Mouse (Mus musculus) splenic B cell, adult 2 months (primary cell): ENCODE results near the gene Tbc1d10c.
"Not testable (repeated sequence)": the region's sequence is repeated elsewhere in the genome, so short reads cannot be mapped to it uniquely, and the experiment has no call there.

Source experiments
- DNase-seq: peaks from one replicate; pipeline ENCODE4 v3.0.0-alpha.2; 2011; ENCODE audit warnings: low read depth, low spot score
- H3K27me3 ChIP-seq: 2 replicates; pipeline ENCODE4 v1.6.1; 2012; ENCODE audit warnings: mild to moderate bottlenecking, low read length, moderate library complexity, mixed read lengths; ENCODE audit not compliant: control insufficient read depth, poor library complexity, insufficient read depth, severe bottlenecking
- H3K36me3 ChIP-seq: 2 replicates; pipeline ENCODE4 v1.6.1; 2012; ENCODE audit warnings: mild to moderate bottlenecking, low read length, moderate library complexity, mixed read lengths; ENCODE audit not compliant: control insufficient read depth, poor library complexity, insufficient read depth, severe bottlenecking

Gene Tbc1d10c

DNA sequence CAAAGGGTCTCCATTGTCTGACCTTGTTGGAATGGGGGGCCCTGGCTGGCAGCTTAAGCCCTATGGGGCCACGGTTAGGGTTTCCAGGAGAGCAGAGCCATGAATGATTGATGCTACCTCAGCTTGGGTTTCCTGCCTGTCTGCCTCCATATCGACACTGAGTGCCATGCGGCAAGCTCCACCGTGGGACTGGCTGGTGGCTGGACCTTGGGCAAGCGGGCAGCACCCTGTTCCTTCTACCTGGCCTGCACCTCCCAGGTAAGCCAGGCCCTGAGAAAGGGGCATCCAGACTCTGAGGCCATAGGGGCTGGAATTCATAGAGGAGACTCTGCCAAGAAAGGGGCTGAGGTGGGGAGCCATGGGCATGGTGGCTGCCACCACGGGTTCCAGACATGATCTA, 50.9 kb downstream of the Tbc1d10c start:
- Histone ChIP-seq H3K36me3 (no peaks in the 10 kb centered on the region), H3K27me3 (no peaks in the 10 kb centered on the region)
- no peak for DNase-seq

DNA sequence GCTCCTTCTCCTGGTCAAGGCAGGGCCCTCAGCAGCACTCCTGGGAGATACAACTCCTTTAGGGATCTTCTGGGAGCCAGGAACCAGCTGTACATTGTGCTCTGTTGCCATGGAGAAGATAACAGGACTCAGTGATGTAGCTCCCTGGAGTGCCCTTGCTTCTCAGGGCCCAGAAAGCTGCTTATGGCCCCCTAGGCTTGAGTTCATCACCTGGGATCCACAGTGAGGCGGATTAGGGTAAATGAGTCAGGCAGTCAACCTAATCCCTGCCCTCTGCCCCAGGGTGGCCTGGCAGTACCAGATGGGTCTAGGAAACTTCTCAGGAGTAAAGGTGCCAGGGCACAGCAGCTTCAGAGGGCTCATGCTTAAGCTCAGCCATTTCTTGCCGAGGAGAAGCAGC, 51.6 kb downstream of the Tbc1d10c start, which contains the start of gene Gpr152:
Gpr152 (plus strand) TSS at position 342 of the 400 bp plus-strand sequence.
- no peaks in the 10 kb centered on the region for H3K27me3 ChIP-seq
- no peaks in the 10 kb centered on the region for H3K36me3 ChIP-seq
- no peak for DNase-seq

GRCm38 (mm10) chr19:4137913-4138312, 53.2 kb downstream of the Tbc1d10c start:
- peak; percentile 69 for DNase-seq
- Histone ChIP-seq H3K27me3 (no peaks in the 10 kb centered on the region), H3K36me3 (peaks cover under 1% of the 10 kb centered on the region; the same call in 1 of the 2 replicates)

DNA sequence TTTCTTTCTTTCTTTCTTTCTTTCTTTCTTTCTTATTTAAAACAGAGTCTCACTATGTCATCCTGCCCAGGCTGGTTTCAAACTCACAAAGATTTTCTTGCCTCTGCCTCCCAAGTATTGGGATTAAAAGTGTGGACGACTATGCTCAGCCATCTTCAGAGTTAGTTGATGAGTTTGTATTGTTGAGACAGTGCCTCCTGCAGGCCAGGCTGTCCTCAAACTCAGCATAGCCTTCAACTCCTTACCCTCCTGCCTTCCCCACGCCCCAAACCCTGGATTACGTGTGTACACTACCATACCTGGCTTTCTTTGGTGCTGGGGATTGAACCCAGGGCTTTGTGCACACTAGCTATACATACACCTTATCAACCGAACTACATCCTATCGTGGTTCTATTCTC, 54.6 kb downstream of the Tbc1d10c start:
- no peak for DNase-seq
- Histone ChIP-seq H3K36me3 (peaks cover 6% of the 10 kb centered on the region), H3K27me3 (no peaks in the 10 kb centered on the region)

DNA sequence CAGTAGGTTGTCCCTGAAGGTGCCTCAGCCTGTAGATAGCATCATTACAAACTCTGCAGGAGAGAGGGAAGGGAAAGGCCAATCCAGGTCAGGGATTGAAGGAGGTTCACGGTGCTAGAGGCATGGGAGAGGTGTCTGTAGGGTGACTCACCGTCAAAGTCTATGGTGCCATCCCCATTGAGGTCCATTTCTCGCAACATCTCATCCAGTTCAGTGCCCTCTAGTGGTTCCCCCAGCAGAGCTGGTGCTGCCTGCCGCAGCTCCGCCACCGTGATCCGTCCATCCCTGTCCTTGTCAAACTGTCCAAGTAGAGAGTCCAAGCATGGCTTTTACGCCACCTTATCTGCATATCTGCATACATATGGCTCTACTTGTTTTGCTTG, 55.1 kb downstream of the Tbc1d10c start:
- not testable (repeated sequence) for H3K27me3 ChIP-seq
- DNase-seq, result peak; percentile 48
- H3K36me3 ChIP-seq, result peaks cover 11% of the 10 kb centered on the region

- H3K27me3 ChIP-seq, DNase-seq: not testable (repeated sequence)
Measured at GRCm38 (mm10) chr19:4135229-4135962, 55.7 kb downstream of the Tbc1d10c start.

DNA sequence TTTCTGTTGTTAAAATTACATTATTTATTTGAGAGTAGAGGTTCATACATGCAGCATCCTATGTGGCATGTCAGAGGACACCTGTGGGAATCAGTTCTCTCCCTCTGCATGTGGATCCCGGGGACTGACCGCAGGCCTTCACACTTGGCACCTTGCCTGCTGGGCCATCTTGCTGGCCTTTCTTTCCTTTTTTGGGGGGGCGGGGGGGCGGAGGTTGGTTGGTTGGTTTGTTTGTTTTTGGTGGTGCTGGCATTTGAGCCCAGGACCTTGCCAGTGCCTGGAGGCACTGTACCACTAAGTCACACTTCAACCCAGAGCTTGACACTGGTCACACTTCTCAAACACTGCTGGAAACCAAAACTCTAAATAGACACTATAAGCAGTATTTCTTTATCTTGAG, 56.7 kb downstream of the Tbc1d10c start:
- H3K36me3 ChIP-seq, result peaks cover 20% of the 10 kb centered on the region
- no peak for DNase-seq
- no peaks in the 10 kb centered on the region for H3K27me3 ChIP-seq

More at GRCm38 (mm10) chr19:4135229-4135962, 55.7 kb downstream of the Tbc1d10c start:
- H3K36me3 ChIP-seq, result peaks cover 16% of the 10 kb centered on the region
